Mouse (Mus musculus) embryonic facial prominence, embryonic 10.5 days (tissue): ENCODE measurements around the gene Fbxw11. TPM values are rescaled to one million over a fixed set of nuclear protein-coding genes. Genes with fewer than 3 reads are reported as not detected.

Source experiments
- DNase-seq: peaks from one replicate; pipeline ENCODE4 v3.0.0-alpha.2; 2017; ENCODE audit warnings: low spot score
- H3K27ac ChIP-seq: fragments of 300-500 bp; sonication (generic); replicated peaks from 2 replicates; pipeline ENCODE4 v1.5.1; 2016; ENCODE audit warnings: mild to moderate bottlenecking
- H3K27me3 ChIP-seq: fragments of 300-500 bp; sonication (generic); replicated peaks from 2 replicates; pipeline ENCODE4 v1.6.1; 2016; ENCODE audit warnings: low read depth, mild to moderate bottlenecking; ENCODE audit not compliant: poor library complexity, severe bottlenecking
- H3K36me3 ChIP-seq: fragments of 300-500 bp; sonication (generic); replicated peaks from 2 replicates; pipeline ENCODE4 v1.6.1; 2016; ENCODE audit warnings: mild to moderate bottlenecking, moderate library complexity
- H3K4me1 ChIP-seq: fragments of 300-500 bp; sonication (generic); 2 replicates; pipeline ENCODE4 v1.6.1; 2016
- H3K4me3 ChIP-seq: fragments of 300-500 bp; sonication (generic); 2 replicates; pipeline ENCODE4 v1.5.1; 2016; ENCODE audit warnings: mild to moderate bottlenecking, moderate library complexity
- H3K9me3 ChIP-seq: fragments of 300-500 bp; sonication (generic); 2 replicates; pipeline ENCODE4 v1.6.1; 2016; ENCODE audit warnings: mild to moderate bottlenecking
- WGBS: fragments of 180-500 bp; shearing (Covaris S2); methylation state at CpG from one replicate; pipeline ENCODE4 v1.1.7; 2016; 5-methylcytosine and 5-hydroxymethylcytosine counted together
- polyA plus RNA-seq: library from polyadenylated mRNA; unstranded; fragments of >200 nt; fragmentation: Nextera tagmentation; extraction: Ambion mirVana; gene quantifications from 2 replicates; pipeline ENCODE4 v1.2.1, GENCODE M21; 2016

Gene Fbxw11
- polyA plus RNA-seq, 1 experiment from 2014 or later, result 88.8 TPM

- WGBS, result 90% methylated on average over 5 of the region's 5 CpGs
- no peaks in the 10 kb centered on the region for H3K9me3 ChIP-seq
- no peak overlapping the region for H3K4me3 ChIP-seq
- no peak for DNase-seq
- no peaks in the 10 kb centered on the region for H3K36me3 ChIP-seq
- H3K27me3 ChIP-seq, result no peaks in the 10 kb centered on the region
- no peak overlapping the region for H3K27ac ChIP-seq
- peaks cover 6% of the 10 kb centered on the region for H3K4me1 ChIP-seq
These were observed 143.7 kb downstream of the Fbxw11 start for GRCm38 (mm10) chr11:32786201-32786600.

GRCm38 (mm10) chr11:32794759-32795445 lies 152.4 kb downstream of the Fbxw11 start:
- Histone ChIP-seq H3K9me3 (no peaks in the 10 kb centered on the region), H3K27me3 (no peaks in the 10 kb centered on the region), H3K4me3 (no peak overlapping the region), H3K36me3 (no peaks in the 10 kb centered on the region), H3K27ac (no peak overlapping the region), H3K4me1 (peaks cover 38% of the 10 kb centered on the region)
- WGBS, result 74% methylated on average over 10 of the region's 10 CpGs
- DNase-seq, result no peak

Other genes starting within 250 kb of the Fbxw11 start
- 75.2 and 84.0 TPM in 2 replicates for gene Ubtd2, start 187.4 kb upstream of the Fbxw11 start, polyA plus RNA-seq
- gene Efcab9, start 110.6 kb upstream of the Fbxw11 start, polyA plus RNA-seq, result 0.39 TPM in 1 of 2 replicates, not detected in the other
- gene Stk10, start 109.4 kb upstream of the Fbxw11 start, polyA plus RNA-seq, result 2.2 and 3.0 TPM in 2 replicates
- not detected in 2 replicates for gene Smim23, start 181.9 kb downstream of the Fbxw11 start, polyA plus RNA-seq